Mouse (Mus musculus) CH12.LX (cell line): ENCODE results near the gene Isca2.

Experiments used
- CTCF ChIP-seq, 2 experiments: IDR thresholded peaks in 1 of 2; conservative IDR thresholded peaks in 1 of 2; 2 replicates each; pipeline ENCODE4 v1.5.1; 2011 to 2012; ENCODE audit warnings: low read depth in 2 of 2, low read length in 2 of 2, improper control_type of control experiment in 1 of 2, inconsistent platforms in 1 of 2, mild to moderate bottlenecking in 1 of 2, moderate library complexity in 1 of 2
- ELF1 ChIP-seq: IDR thresholded peaks from 2 replicates; pipeline ENCODE4 v1.6.1; 2014; ENCODE audit warnings: low read depth, mild to moderate bottlenecking, inconsistent platforms, low read length, improper control_type of control experiment
- EP300 ChIP-seq: IDR thresholded peaks from 2 replicates; pipeline ENCODE4 v1.6.1; 2011; ENCODE audit warnings: low read length, improper control_type of control experiment
- GABPA ChIP-seq: IDR thresholded peaks from 2 replicates; pipeline ENCODE4 v1.6.1; 2012; ENCODE audit warnings: low read depth, low read length, improper control_type of control experiment, inconsistent platforms; ENCODE audit not compliant: insufficient replicate concordance
- MAX ChIP-seq: IDR thresholded peaks from 2 replicates; pipeline ENCODE4 v1.6.1; 2011; ENCODE audit warnings: low read length, improper control_type of control experiment
- NELFE ChIP-seq: IDR thresholded peaks from 2 replicates; pipeline ENCODE4 v1.6.1; 2011; ENCODE audit warnings: low read depth, low read length, improper control_type of control experiment
- POLR2A ChIP-seq: IDR thresholded peaks from 2 replicates; pipeline ENCODE4 v1.6.1; 2011; ENCODE audit warnings: low read depth, mild to moderate bottlenecking, improper control_type of control experiment, low read length
- RAD21 ChIP-seq: IDR thresholded peaks from 2 replicates; pipeline ENCODE4 v1.6.1; 2011; ENCODE audit warnings: low read depth, mild to moderate bottlenecking, low read length, improper control_type of control experiment, moderate library complexity
- TBP ChIP-seq: conservative IDR thresholded peaks from 2 replicates; pipeline ENCODE4 v1.6.1; 2011; ENCODE audit warnings: low read depth, low read length, improper control_type of control experiment

DNA sequence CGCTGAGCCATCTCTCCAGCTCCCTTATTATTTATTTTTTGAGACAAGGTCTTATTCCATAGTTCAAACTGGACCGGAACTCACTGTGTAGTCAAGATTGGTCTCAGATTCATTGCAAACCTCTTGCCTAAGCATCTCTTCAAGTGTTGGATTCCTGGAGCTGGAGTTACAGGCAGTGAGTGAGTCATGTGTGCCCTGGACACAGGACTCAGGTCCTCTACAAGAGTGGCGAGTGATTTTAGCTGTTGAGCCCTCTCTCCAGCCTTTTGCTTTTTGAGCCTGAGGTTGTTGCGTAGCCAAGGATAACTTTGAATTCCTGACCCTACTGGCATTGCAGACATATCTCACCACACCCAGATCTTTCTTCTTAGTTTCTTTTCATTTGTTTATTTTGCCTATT, 27.4 kb upstream of the Isca2 start:
- TF ChIP-seq MAX (no peak), CTCF (conservative IDR thresholded peaks at IDR 0.05 in 1 of 2, IDR thresholded peaks at IDR 0.05 in 1 of 2; ENCODE audit: low read depth in 2 of 2, low read length in 2 of 2) (no peak), ELF1 (no peak), NELFE (no peak), RAD21 (no peak), GABPA (no peak), EP300 (no peak), POLR2A (no peak), TBP (no peak)
